Mouse (Mus musculus) ES-Bruce4 (cell line): ENCODE results near the gene Dguok.

Experiments used
- CTCF ChIP-seq: IDR thresholded peaks from one replicate; pipeline ENCODE4 v1.8.1; 2011; ENCODE audit warnings: low read depth, low read length
- EP300 ChIP-seq: IDR thresholded peaks from 2 replicates; pipeline ENCODE4 v1.6.1; 2011; ENCODE audit warnings: low read depth, low read length; ENCODE audit not compliant: insufficient read depth
- POLR2A ChIP-seq: IDR thresholded peaks from one replicate; pipeline ENCODE4 v1.8.1; 2011; ENCODE audit warnings: low read length; ENCODE audit not compliant: insufficient read depth

DNA sequence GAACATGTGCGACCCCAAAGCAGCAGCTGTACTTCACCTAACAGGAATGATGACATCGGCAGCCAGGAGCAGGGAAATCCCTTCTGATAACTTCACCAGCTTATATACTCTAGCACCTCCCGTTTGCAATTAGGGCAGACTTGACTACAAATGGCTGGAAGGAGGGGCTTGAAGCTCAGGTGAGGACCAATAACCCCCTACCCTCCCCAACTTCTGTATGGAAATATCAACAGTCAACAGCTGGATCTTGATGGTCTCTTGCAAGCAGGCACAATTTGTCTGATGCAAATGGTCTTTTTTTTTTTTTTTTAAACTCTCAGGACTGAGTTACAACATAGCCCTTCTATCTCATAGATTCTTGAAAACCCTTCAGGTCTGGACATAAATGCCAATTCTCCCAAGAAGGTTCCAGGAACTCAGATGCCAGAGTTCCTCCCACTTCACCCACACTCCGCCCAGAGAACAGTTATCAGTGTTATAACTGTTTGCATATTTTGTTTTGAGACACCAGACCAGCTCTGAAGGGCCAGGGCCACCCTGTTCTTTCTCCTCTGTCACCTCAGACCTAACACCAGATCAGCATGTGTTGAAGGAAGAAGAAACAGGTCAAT lies 47.6 kb downstream of the Dguok start, which contains the start of gene Tet3:
- TF ChIP-seq CTCF (no peak), POLR2A (no peak), EP300 (no peak)
